In the genomic region with DNA sequence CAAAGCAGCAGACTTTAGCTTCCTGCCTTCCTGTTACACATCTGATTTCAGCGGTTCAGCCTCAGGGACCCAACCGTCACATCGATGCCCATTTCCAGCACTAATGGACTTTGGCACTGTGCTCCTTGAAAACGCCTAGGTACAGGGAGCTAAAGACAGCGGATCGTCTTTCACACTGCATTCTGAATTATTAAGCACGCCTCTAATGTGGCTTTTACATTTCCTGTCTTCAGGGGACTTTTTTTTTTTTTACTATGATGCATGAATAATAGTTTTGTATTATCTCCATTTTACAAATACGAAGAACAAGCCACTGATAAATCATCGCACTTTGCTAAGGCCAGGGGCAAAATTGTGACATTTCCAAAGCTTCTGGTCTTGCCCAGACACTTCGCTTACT, we compare ENCODE assay signal across 31 mouse cellular contexts. TPM values are rescaled to one million over a fixed set of nuclear protein-coding genes. Genes with fewer than 3 reads are reported as not detected.
DNase-seq lines count a peak whose midpoint lies in the region; ATAC-seq lines count a peak whose summit lies in the region.
"Had no signal": no experiment of that assay in that cellular context is flagged by ENCODE, and none has a peak within 500 bp of the region (broad histone marks: within the 10 kb centered on the region; RNA-seq: fewer than 3 reads in every experiment).

No protein-coding gene starts in this region.

- ATAC-seq in hindbrain, embryonic 13.5 days (ENCODE audit: low FRiP score) = no peak
- ATAC-seq in CD4-positive, CD25-positive, alpha-beta regulatory T cell, adult 4 months = peak; percentile 84
- peak; percentile 89 for ATAC-seq in inflammation-experienced regulatory T-cells, adult 6 months
- ATAC-seq: Patski had no signal

- no peaks in the 10 kb centered on the region for H3K36me3 ChIP-seq in hindbrain, embryonic 13.5 days
- H3K36me3 ChIP-seq in hindbrain, embryonic 10.5 days = no peaks in the 10 kb centered on the region
- H3K36me3 ChIP-seq: embryonic facial prominence, embryonic 10.5 days; embryonic facial prominence, embryonic 13.5 days; forebrain, embryonic 12.5 days; forebrain, embryonic 15.5 days; G1E; heart, embryonic 12.5 days; heart, embryonic 15.5 days; hindbrain, embryonic 12.5 days had no signal

- H3K4me1 ChIP-seq in hindbrain, embryonic 13.5 days (replicated peaks) = peaks cover 7% of the 10 kb centered on the region
- H3K4me1 ChIP-seq in hindbrain, embryonic 10.5 days (replicated peaks) = peaks cover 13% of the 10 kb centered on the region; the same call in 1 of the 2 replicates
- H3K4me1 ChIP-seq: embryonic facial prominence, embryonic 13.5 days; forebrain, embryonic 15.5 days; hindbrain, embryonic 12.5 days had no signal

- H3K9me3 ChIP-seq in hindbrain, embryonic 13.5 days = 0 out of 2 replicates have a peak, but pooled peaks cover 4% of the 10 kb centered on the region
- H3K9me3 ChIP-seq in hindbrain, embryonic 10.5 days = no peaks in the 10 kb centered on the region
- H3K9me3 ChIP-seq: embryonic facial prominence, embryonic 10.5 days; forebrain, embryonic 12.5 days; forebrain, embryonic 15.5 days; G1E; heart, embryonic 15.5 days; hindbrain, embryonic 12.5 days had no signal

- no peak for DNase-seq in hindbrain, embryonic 10.5 days (ENCODE audit: low spot score)
- peak; percentile 33 for DNase-seq in CD4-positive helper T cell, adult 2 months (ENCODE audit: low read depth, low spot score)
- DNase-seq in urinary bladder, postnatal 4 days (ENCODE audit: low spot score in 2 of 2) = no peak
- DNase-seq in layer of hippocampus, adult 9-11 months = no peak
- DNase-seq in lung, postnatal 4 days = no peak
- DNase-seq: adrenal gland, adult 2 months; adrenal gland, postnatal 14 days; B cell, adult 2 months; cerebellum, adult 11-12 months; cerebellum, adult 8-10 months; cerebellum, postnatal 10 days; cerebellum, postnatal 36 days; embryo, embryonic 11 days; gastrocnemius, postnatal 25 days; heart, postnatal 14 days; heart, postnatal 4 days had no signal

- no peak overlapping the region for H3K4me2 ChIP-seq in hindbrain, embryonic 13.5 days
- H3K4me2 ChIP-seq: embryonic facial prominence, embryonic 13.5 days; forebrain, embryonic 12.5 days; forebrain, embryonic 15.5 days; heart, embryonic 12.5 days; heart, embryonic 15.5 days; hindbrain, embryonic 12.5 days had no signal

- peaks cover 75% of the 10 kb centered on the region for H3K27me3 ChIP-seq in hindbrain, embryonic 13.5 days
- H3K27me3 ChIP-seq in hindbrain, embryonic 10.5 days (ENCODE audit: insufficient read depth, poor library complexity, severe bottlenecking) = peaks cover 57% of the 10 kb centered on the region
- H3K27me3 ChIP-seq: CH12.LX; forebrain, embryonic 15.5 days; heart, embryonic 12.5 days; heart, embryonic 15.5 days; Patski had no signal

- H3K4me3 ChIP-seq in hindbrain, embryonic 13.5 days = no peak overlapping the region
- H3K4me3 ChIP-seq in hindbrain, embryonic 10.5 days = no peak overlapping the region
- H3K4me3 ChIP-seq: embryonic facial prominence, embryonic 10.5 days; embryonic facial prominence, embryonic 13.5 days; erythroblast, embryonic 14.5 days; forebrain, embryonic 12.5 days; forebrain, embryonic 15.5 days; heart, embryonic 12.5 days; heart, embryonic 15.5 days; hindbrain, embryonic 12.5 days had no signal

- 76% methylated on average over 10 of the region's 10 CpGs for WGBS in hindbrain, embryonic 13.5 days
- 87% methylated on average over 10 of the region's 10 CpGs for WGBS in hindbrain, embryonic 10.5 days

- H3K27ac ChIP-seq in hindbrain, embryonic 13.5 days = 0 out of 2 replicates have a peak overlapping the region, but pooled peaks have one; percentile 58
- H3K27ac ChIP-seq in hindbrain, embryonic 10.5 days = no peak overlapping the region
- H3K27ac ChIP-seq: embryonic facial prominence, embryonic 10.5 days; embryonic facial prominence, embryonic 13.5 days; forebrain, embryonic 12.5 days; forebrain, embryonic 15.5 days; heart, embryonic 15.5 days had no signal

- H3K9ac ChIP-seq in hindbrain, embryonic 13.5 days = no peak overlapping the region
- H3K9ac ChIP-seq: embryonic facial prominence, embryonic 13.5 days; forebrain, embryonic 12.5 days; forebrain, embryonic 15.5 days; heart, embryonic 15.5 days; hindbrain, embryonic 12.5 days had no signal

RNA-seq across cellular contexts. Expression of a gene that starts 34.7 kb away (rescaled TPM):
- 0.78 and 0.93 TPM in 2 replicates for polyA plus RNA-seq in hindbrain, embryonic 13.5 days (2015; fragmentation: Nextera tagmentation; extraction: Ambion mirVana)
- 0.68 and 1.00 TPM in 2 replicates for polyA plus RNA-seq in hindbrain, embryonic 10.5 days (2016; fragmentation: Nextera tagmentation; extraction: Ambion mirVana)
- polyA plus RNA-seq in CD4-positive, CD25-positive, alpha-beta regulatory T cell, adult 4 months (2017; shearing (Covaris generic)) = not detected
- polyA plus RNA-seq in inflammation-experienced regulatory T-cells, adult 6 months (2017; shearing (Covaris generic)) = under 1 TPM in 1 of 3 experiments, not detected in 2; 0.23 TPM
- polyA plus RNA-seq: G1E had no signal

RNA-seq across cellular contexts. Expression of a gene that starts 36.4 kb away (rescaled TPM):
- polyA plus RNA-seq in hindbrain, embryonic 13.5 days (2015; fragmentation: Nextera tagmentation; extraction: Ambion mirVana) = 0.27 and 0.47 TPM in 2 replicates
- 0.41 and 0.62 TPM in 2 replicates for polyA plus RNA-seq in hindbrain, embryonic 10.5 days (2016; fragmentation: Nextera tagmentation; extraction: Ambion mirVana)
- polyA plus RNA-seq in CD4-positive, CD25-positive, alpha-beta regulatory T cell, adult 4 months (2017; shearing (Covaris generic)) = 1 to 10 TPM; 1.7 to 2.2 TPM
- 1 to 10 TPM; 3.9 to 8.4 (median 7.9) TPM for polyA plus RNA-seq in inflammation-experienced regulatory T-cells, adult 6 months (2017; shearing (Covaris generic))
- polyA plus RNA-seq: adrenal gland, adult 2 months; cortical plate, adult 2 months; erythroblast, embryonic 14.5 days; forebrain, embryonic 15.5 days; G1E had no signal
